Mouse (Mus musculus): ENCODE measurements around the gene Grsf1. TPM values are rescaled to one million over a fixed set of nuclear protein-coding genes. Genes with fewer than 3 reads are reported as not detected.

The Grsf1 gene
- polyA plus RNA-seq, 1 experiment from 2014 or later: 32.8 TPM

DNA sequence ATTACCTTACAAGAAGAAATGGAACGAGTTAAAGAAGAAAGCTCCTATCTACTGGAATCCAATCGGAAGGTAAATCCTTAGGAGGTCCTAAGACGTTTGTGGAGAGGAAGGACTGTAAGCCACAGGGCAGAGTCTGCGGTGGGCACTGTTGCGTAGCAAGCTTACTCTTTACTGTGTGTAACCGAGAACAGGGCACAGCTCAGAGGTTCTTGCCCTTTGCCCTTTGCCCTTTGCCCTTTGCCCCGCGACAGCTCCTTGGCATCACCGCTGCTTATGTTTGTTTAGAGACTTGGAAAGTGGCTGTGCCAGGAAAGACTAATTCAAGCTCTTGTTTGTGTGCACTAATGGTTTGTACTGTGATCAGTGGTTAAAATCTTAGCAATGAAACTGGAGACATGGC, 43.5 kb downstream of the Grsf1 start:
- DNase-seq (ENCODE audit: low spot score) (no peak), ATAC-seq (ENCODE audit: low FRiP score, low TSS enrichment) (no peak)
- Histone ChIP-seq H3K9me3 (ENCODE audit: control insufficient read depth, low read length) (no peaks in the 10 kb centered on the region), H3K4me1 (replicated peaks; ENCODE audit: control insufficient read depth, insufficient read depth) (no peaks in the 10 kb centered on the region), H3K36me3 (ENCODE audit: control insufficient read depth, insufficient read depth, low read length) (peaks cover 11% of the 10 kb centered on the region), H3K4me2 (replicated peaks; ENCODE audit: low read depth) (no peak overlapping the region), H3K9ac (ENCODE audit: low read length) (no peak overlapping the region), H3K4me3 (ENCODE audit: low read depth, low read length) (no peak overlapping the region), H3K27ac (replicated peaks) (no peak overlapping the region), H3K27me3 (ENCODE audit: control insufficient read depth, insufficient read depth, low read length) (no peaks in the 10 kb centered on the region)
- TF ChIP-seq CTCF (IDR thresholded peaks at IDR 0.05; ENCODE audit: low read depth) (no peak), EP300 (optimal IDR thresholded peaks at IDR 0.05) (no peak)
- WGBS: 83% methylated on average over 9 of the region's 9 CpGs

DNA sequence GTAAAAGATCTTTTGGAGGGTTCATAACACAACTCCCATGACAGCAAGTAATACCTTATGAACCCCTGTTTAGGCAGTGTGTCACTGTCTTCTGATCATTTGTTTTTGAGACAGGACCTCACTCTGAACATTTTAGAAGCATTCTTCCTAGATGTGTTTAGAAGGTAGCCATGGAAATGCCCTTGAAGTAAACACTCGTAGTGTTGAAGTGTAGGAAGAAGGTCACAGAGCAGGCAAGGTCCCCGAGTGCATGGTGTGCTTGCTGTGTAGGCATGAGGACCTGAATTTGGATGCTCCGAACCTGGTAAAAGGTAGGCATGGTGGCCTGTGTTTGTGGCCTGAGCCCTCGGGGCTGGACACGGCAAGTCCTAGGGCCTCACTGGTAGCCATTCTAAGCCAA, 44.4 kb downstream of the Grsf1 start:
- H3K27me3 ChIP-seq (ENCODE audit: control insufficient read depth, insufficient read depth, low read length): no peaks in the 10 kb centered on the region
- no peak overlapping the region for H3K4me3 ChIP-seq (ENCODE audit: low read depth, low read length)
- H3K4me1 ChIP-seq (replicated peaks; ENCODE audit: control insufficient read depth, insufficient read depth): no peaks in the 10 kb centered on the region
- peaks cover 7% of the 10 kb centered on the region for H3K36me3 ChIP-seq (ENCODE audit: control insufficient read depth, insufficient read depth, low read length)
- WGBS: 75% methylated on average over 5 of the region's 5 CpGs
- ATAC-seq (ENCODE audit: low FRiP score, low TSS enrichment) (no peak), DNase-seq (ENCODE audit: low spot score) (no peak)
- no peak overlapping the region for H3K4me2 ChIP-seq (replicated peaks; ENCODE audit: low read depth)
- no peaks in the 10 kb centered on the region for H3K9me3 ChIP-seq (ENCODE audit: control insufficient read depth, low read length)
- no peak overlapping the region for H3K9ac ChIP-seq (ENCODE audit: low read length)
- no peak overlapping the region for H3K27ac ChIP-seq (replicated peaks)
- TF ChIP-seq EP300 (optimal IDR thresholded peaks at IDR 0.05): no peak
- TF ChIP-seq CTCF (IDR thresholded peaks at IDR 0.05; ENCODE audit: low read depth): no peak

DNA sequence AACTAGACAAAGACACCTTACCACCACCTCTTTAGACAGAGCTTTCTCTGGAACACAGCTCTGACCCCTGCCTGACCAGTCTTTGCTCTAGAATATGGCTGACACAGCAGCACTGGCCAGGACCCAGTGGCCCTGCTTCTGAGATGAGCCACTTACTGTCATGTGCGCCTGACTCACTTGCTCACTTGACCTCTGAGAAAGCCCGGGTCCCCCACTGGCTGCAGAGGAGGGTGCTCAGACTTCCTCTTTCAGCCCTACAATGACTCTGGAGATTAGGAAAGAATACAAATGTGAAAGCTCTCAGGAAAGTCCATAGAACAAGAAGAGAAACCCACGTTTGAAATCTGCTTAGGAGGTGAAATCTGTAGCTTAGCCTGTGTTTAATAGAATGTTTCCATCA, 45.1 kb downstream of the Grsf1 start:
- DNase-seq (ENCODE audit: low spot score): no peak
- TF ChIP-seq CTCF (IDR thresholded peaks at IDR 0.05; ENCODE audit: low read depth) (no peak), EP300 (optimal IDR thresholded peaks at IDR 0.05) (no peak)
- H3K36me3 ChIP-seq (ENCODE audit: control insufficient read depth, insufficient read depth, low read length): peaks cover 7% of the 10 kb centered on the region
- no peak overlapping the region for H3K4me2 ChIP-seq (replicated peaks; ENCODE audit: low read depth)
- H3K4me3 ChIP-seq (ENCODE audit: low read depth, low read length): no peak overlapping the region
- peak; percentile 61; the same call in 1 of the 2 replicates for ATAC-seq (ENCODE audit: low FRiP score, low TSS enrichment)
- no peaks in the 10 kb centered on the region for H3K9me3 ChIP-seq (ENCODE audit: control insufficient read depth, low read length)
- H3K4me1 ChIP-seq (replicated peaks; ENCODE audit: control insufficient read depth, insufficient read depth): no peaks in the 10 kb centered on the region
- no peak overlapping the region for H3K27ac ChIP-seq (replicated peaks)
- H3K9ac ChIP-seq (ENCODE audit: low read length): no peak overlapping the region
- H3K27me3 ChIP-seq (ENCODE audit: control insufficient read depth, insufficient read depth, low read length): no peaks in the 10 kb centered on the region
- WGBS: 43% methylated on average over 3 of the region's 3 CpGs

DNA sequence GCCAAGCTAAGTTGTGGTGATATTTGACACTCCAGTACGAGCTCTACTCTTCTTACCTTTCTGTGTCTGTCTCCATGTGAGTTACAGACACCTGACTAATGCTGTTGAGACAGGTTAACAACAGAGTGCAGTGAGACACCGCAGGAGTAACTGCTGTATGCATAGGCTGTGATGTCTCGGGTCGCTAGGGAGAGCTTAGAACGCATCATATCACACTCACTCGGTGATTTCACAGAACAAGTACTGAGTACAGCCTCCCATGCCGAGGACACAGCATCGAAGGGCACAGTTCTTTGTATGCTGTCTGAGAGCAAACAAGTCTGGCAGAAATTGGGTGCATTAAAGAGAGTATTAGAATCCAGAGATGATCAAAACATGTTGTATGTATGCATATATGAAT, 46.0 kb downstream of the Grsf1 start:
- ATAC-seq (ENCODE audit: low FRiP score, low TSS enrichment) (no peak), DNase-seq (ENCODE audit: low spot score) (no peak)
- H3K9ac ChIP-seq (ENCODE audit: low read length): no peak overlapping the region
- no peak for TF ChIP-seq CTCF (IDR thresholded peaks at IDR 0.05; ENCODE audit: low read depth)
- H3K4me2 ChIP-seq (replicated peaks; ENCODE audit: low read depth): no peak overlapping the region
- 85% methylated on average over 8 of the region's 8 CpGs for WGBS
- peaks cover 7% of the 10 kb centered on the region for H3K36me3 ChIP-seq (ENCODE audit: control insufficient read depth, insufficient read depth, low read length)
- H3K4me1 ChIP-seq (replicated peaks; ENCODE audit: control insufficient read depth, insufficient read depth): no peaks in the 10 kb centered on the region
- no peak overlapping the region for H3K27ac ChIP-seq (replicated peaks)
- H3K9me3 ChIP-seq (ENCODE audit: control insufficient read depth, low read length): no peaks in the 10 kb centered on the region
- no peak overlapping the region for H3K4me3 ChIP-seq (ENCODE audit: low read depth, low read length)
- H3K27me3 ChIP-seq (ENCODE audit: control insufficient read depth, insufficient read depth, low read length): no peaks in the 10 kb centered on the region

DNA sequence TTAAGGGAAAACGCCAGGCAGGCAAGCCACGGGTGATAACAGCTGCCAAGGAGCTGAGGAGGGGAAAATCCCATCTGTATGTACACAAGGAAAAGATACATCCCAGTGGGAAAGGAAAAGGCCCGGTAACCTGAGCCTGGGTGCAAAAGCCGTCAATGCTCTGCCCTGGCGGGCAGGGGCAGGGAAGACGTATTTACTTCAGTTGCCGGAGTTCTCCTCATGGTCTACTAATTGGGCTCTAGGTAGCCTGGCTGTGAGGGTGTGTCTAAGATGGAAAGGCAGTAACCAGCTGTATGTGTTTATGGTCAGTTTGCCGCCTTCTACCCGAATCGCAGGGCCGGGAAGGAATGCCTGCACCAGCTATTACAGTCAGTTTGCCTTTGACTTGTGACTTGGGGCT, 46.8 kb downstream of the Grsf1 start:
- DNase-seq (ENCODE audit: low spot score) (no peak), ATAC-seq (ENCODE audit: low FRiP score, low TSS enrichment) (no peak)
- Histone ChIP-seq H3K9ac (ENCODE audit: low read length) (no peak overlapping the region), H3K36me3 (ENCODE audit: control insufficient read depth, insufficient read depth, low read length) (peaks cover 7% of the 10 kb centered on the region), H3K27ac (replicated peaks) (no peak overlapping the region), H3K4me2 (replicated peaks; ENCODE audit: low read depth) (no peak overlapping the region), H3K27me3 (ENCODE audit: control insufficient read depth, insufficient read depth, low read length) (no peaks in the 10 kb centered on the region), H3K9me3 (ENCODE audit: control insufficient read depth, low read length) (no peaks in the 10 kb centered on the region), H3K4me1 (replicated peaks; ENCODE audit: control insufficient read depth, insufficient read depth) (no peaks in the 10 kb centered on the region), H3K4me3 (ENCODE audit: low read depth, low read length) (no peak overlapping the region)
- TF ChIP-seq EP300 (optimal IDR thresholded peaks at IDR 0.05) (no peak), CTCF (IDR thresholded peaks at IDR 0.05; ENCODE audit: low read depth) (no peak)
- 69% methylated on average over 11 of the region's 11 CpGs for WGBS

DNA sequence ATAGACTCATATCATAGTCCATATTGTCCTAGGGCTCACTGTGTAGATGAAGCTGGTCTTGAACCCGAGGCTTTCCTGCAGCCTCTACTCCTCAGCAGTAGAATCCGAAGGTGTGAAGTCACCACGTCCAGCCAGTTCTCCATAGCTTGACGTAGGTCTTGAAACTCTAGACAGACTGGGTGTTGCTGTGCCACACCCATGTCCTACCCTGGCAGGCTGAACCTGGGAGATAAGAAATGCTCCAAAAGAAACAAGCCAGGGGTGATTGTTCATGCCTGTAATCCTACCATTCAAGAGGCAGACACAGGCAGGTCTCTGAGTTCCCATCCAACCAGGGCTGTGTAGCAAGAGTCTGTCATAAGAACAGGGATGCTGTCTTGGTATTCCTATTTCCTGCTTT, 48.4 kb downstream of the Grsf1 start:
- Histone ChIP-seq H3K9ac (ENCODE audit: low read length) (no peak overlapping the region), H3K4me3 (ENCODE audit: low read depth, low read length) (no peak overlapping the region), H3K27ac (replicated peaks) (no peak overlapping the region), H3K27me3 (ENCODE audit: control insufficient read depth, insufficient read depth, low read length) (no peaks in the 10 kb centered on the region), H3K9me3 (ENCODE audit: control insufficient read depth, low read length) (no peaks in the 10 kb centered on the region), H3K4me2 (replicated peaks; ENCODE audit: low read depth) (no peak overlapping the region), H3K36me3 (ENCODE audit: control insufficient read depth, insufficient read depth, low read length) (peaks cover 4% of the 10 kb centered on the region; the same call in 1 of the 2 replicates), H3K4me1 (replicated peaks; ENCODE audit: control insufficient read depth, insufficient read depth) (no peaks in the 10 kb centered on the region)
- peak; percentile 83 for ATAC-seq (ENCODE audit: low FRiP score, low TSS enrichment)
- TF ChIP-seq EP300 (optimal IDR thresholded peaks at IDR 0.05): no peak
- TF ChIP-seq CTCF (IDR thresholded peaks at IDR 0.05; ENCODE audit: low read depth): no peak
- DNase-seq (ENCODE audit: low spot score): peak; percentile 32
- 70% methylated on average over 4 of the region's 4 CpGs for WGBS

Measured in stomach, postnatal 0 days (tissue).